Mouse (Mus musculus) heart, embryonic 11.5 days (tissue): Measurements from ENCODE around the gene Trim32. TPM values are rescaled to one million over a fixed set of nuclear protein-coding genes. Genes with fewer than 3 reads are reported as not detected.

Source experiments
- ATAC-seq: fragments of 200-750 bp; cut with Nextera tagmentation; replicated peaks from 2 replicates; pipeline ENCODE4 v1.8.0; 2017; ENCODE audit warnings: moderate library complexity; ENCODE audit not compliant: insufficient number of reproducible peaks, low FRiP score, low TSS enrichment
- H3K27ac ChIP-seq: fragments of 300-500 bp; sonication (generic); 2 replicates; pipeline ENCODE4 v1.5.1; 2014; ENCODE audit warnings: mild to moderate bottlenecking, low read depth, low read length
- H3K27me3 ChIP-seq: fragments of 300-500 bp; sonication (generic); 2 replicates; pipeline ENCODE4 v1.6.1; 2014; ENCODE audit warnings: mild to moderate bottlenecking, low read length, mixed read lengths; ENCODE audit not compliant: control insufficient read depth, insufficient read depth
- H3K36me3 ChIP-seq: fragments of 300-500 bp; sonication (generic); 2 replicates; pipeline ENCODE4 v1.6.1; 2014; ENCODE audit warnings: mild to moderate bottlenecking, low read length, moderate library complexity, mixed read lengths; ENCODE audit not compliant: control insufficient read depth, insufficient read depth
- H3K4me1 ChIP-seq: fragments of 300-500 bp; sonication (generic); 2 replicates; pipeline ENCODE4 v1.6.1; 2014; ENCODE audit warnings: low read length; ENCODE audit not compliant: control insufficient read depth, insufficient read depth
- H3K4me2 ChIP-seq: fragments of 300-500 bp; sonication (generic); 2 replicates; pipeline ENCODE4 v1.6.1; 2014; ENCODE audit warnings: mild to moderate bottlenecking, moderate library complexity
- H3K4me3 ChIP-seq: fragments of 300-500 bp; sonication (generic); 2 replicates; pipeline ENCODE4 v1.5.1; 2014; ENCODE audit warnings: low read depth, low read length
- H3K9ac ChIP-seq: fragments of 300-500 bp; sonication (generic); 2 replicates; pipeline ENCODE4 v1.6.1; 2014; ENCODE audit warnings: mild to moderate bottlenecking, low read depth, low read length, moderate library complexity
- H3K9me3 ChIP-seq: fragments of 300-500 bp; sonication (generic); replicated peaks from 2 replicates; pipeline ENCODE4 v1.6.1; 2016; ENCODE audit warnings: low read length; ENCODE audit not compliant: control insufficient read depth
- WGBS: fragments of 180-500 bp; shearing (Covaris S2); extraction: QIAGEN DNeasy Blood & Tissue Kit; methylation state at CpG from one replicate; pipeline ENCODE4 v1.1.7; 2014; ENCODE audit not compliant: insufficient replicate concordance; 5-methylcytosine and 5-hydroxymethylcytosine counted together
- polyA plus RNA-seq: library from polyadenylated mRNA; unstranded; fragments of >200 nt; fragmentation: Nextera tagmentation; extraction: Ambion mirVana; gene quantifications from 2 replicates; pipeline ENCODE4 v1.2.1, GENCODE M21; 2014

Gene Trim32
- polyA plus RNA-seq, 1 experiment from 2014 or later, result 35.7 TPM

DNA sequence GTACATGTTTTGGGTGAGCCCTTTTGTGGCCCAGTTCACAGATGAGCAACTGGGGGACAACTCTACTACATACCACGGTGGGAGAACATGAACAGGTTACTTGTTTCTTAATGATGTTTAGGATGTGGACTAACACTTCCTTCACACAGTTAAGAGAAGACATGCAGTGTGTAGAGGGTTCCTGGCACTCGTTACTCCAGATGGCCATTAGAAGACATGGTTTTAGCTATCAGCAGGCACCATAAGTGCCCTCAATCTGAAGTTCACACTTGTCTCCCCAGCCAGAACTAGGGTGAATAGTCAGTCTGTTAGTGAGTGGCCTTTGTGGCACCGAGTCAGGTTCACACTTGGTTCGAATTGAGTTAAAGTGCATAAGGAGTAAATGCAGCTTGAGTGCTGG is 3.3 kb downstream of the Trim32 start:
- Histone ChIP-seq H3K9ac (no peak overlapping the region), H3K4me2 (no peak overlapping the region), H3K4me1 (peaks cover 22% of the 10 kb centered on the region), H3K27me3 (no peaks in the 10 kb centered on the region), H3K27ac (no peak overlapping the region), H3K36me3 (peaks cover 1% of the 10 kb centered on the region), H3K4me3 (no peak overlapping the region), H3K9me3 (no peaks in the 10 kb centered on the region)
- ATAC-seq, result no peak
- WGBS, result 81% methylated on average over 4 of the region's 4 CpGs

DNA sequence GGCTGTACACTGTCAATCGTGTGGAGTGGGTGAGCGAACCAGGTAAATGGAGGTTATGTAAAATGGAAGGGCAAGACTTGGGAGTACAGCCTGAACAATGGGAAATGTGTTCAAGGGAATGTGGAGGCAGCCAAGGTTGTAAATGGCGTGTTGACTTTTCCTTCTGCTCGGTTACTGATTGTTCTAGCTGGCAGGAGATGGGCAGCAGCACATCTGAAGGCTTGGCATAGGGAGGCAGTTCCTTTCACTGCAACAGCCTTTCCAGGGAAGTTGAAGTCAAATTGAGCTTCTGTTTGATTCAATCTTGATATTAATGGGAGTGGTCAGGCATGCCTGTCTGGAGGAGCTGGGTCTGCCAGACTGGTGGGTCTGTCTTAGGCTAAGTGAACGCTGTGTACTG is 5.5 kb downstream of the Trim32 start:
- 78% methylated on average over 5 of the region's 5 CpGs for WGBS
- Histone ChIP-seq H3K4me2 (no peak overlapping the region), H3K9ac (no peak overlapping the region), H3K27me3 (no peaks in the 10 kb centered on the region), H3K4me1 (peaks cover 22% of the 10 kb centered on the region), H3K36me3 (peaks cover 19% of the 10 kb centered on the region), H3K9me3 (no peaks in the 10 kb centered on the region), H3K27ac (no peak overlapping the region), H3K4me3 (no peak overlapping the region)
- ATAC-seq, result no peak

DNA sequence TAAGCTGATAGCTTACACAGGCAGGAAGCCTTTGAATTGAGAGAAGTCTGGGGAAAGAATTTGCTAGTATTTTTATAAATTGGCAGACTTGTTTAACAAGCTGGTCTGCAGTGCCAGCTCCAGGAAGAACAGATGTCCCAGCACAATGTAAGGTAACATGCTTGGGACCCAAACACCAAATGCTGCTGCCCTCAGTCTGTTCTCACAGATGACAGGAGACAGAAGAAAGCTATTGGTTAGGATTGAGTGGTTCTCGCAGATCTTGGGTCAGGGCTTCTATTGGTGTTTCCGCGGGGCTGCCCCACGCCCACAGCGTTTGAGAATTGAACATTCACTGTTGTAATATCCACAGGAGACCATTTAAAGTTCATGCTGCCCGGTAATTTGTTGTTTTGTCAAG is 6.1 kb downstream of the Trim32 start:
- Histone ChIP-seq H3K4me3 (no peak overlapping the region), H3K9me3 (no peaks in the 10 kb centered on the region), H3K9ac (no peak overlapping the region), H3K27me3 (no peaks in the 10 kb centered on the region), H3K36me3 (peaks cover 24% of the 10 kb centered on the region), H3K4me1 (peaks cover 19% of the 10 kb centered on the region), H3K27ac (no peak overlapping the region), H3K4me2 (no peak overlapping the region)
- 87% methylated on average over 6 of the region's 6 CpGs for WGBS
- no peak for ATAC-seq

DNA sequence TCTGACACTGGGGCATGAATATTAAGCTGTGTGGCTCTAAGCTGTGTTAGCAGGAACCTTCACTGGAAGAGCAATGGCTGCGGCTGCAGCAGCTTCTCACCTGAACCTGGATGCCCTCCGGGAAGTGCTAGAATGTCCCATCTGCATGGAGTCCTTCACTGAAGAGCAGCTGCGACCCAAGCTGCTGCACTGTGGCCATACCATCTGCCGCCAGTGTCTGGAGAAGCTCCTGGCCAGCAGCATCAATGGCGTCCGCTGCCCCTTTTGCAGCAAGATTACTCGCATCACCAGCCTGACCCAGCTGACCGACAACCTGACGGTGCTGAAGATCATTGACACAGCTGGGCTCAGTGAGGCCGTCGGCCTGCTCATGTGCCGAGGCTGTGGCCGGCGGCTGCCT is 8.3 kb downstream of the Trim32 start:
- no peak overlapping the region for H3K27ac ChIP-seq
- H3K27me3 ChIP-seq, result no peaks in the 10 kb centered on the region
- H3K4me1 ChIP-seq, result 0 out of 2 replicates have a peak, but pooled peaks cover under 1% of the 10 kb centered on the region
- H3K9me3 ChIP-seq, result no peaks in the 10 kb centered on the region
- ATAC-seq, result no peak
- H3K9ac ChIP-seq, result no peak overlapping the region
- H3K4me2 ChIP-seq, result no peak overlapping the region
- 93% methylated on average over 14 of the region's 14 CpGs for whole genome bisulfite sequencing
- peaks cover 26% of the 10 kb centered on the region for H3K36me3 ChIP-seq
- H3K4me3 ChIP-seq, result no peak overlapping the region

DNA sequence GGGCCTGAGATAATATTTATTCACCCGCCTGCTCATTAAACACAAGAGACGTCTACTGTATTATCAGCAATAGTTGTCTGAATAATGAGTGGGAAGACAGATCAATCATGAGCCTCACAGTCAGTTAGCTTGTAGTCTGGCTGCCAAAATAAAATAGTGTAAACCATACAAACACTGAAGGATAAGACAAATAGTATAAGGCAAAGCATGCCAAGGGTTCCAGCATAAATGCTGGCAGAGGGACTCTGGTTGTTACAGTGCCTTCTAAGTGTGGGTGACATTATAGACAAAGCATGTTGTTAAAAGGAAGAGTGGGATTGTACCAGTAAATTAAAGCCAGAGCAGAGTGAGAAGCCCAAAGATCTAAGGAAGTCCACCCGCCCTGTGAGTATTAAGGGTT is 15.3 kb downstream of the Trim32 start:
- H3K27ac ChIP-seq, result no peak overlapping the region
- ATAC-seq, result no peak

DNA sequence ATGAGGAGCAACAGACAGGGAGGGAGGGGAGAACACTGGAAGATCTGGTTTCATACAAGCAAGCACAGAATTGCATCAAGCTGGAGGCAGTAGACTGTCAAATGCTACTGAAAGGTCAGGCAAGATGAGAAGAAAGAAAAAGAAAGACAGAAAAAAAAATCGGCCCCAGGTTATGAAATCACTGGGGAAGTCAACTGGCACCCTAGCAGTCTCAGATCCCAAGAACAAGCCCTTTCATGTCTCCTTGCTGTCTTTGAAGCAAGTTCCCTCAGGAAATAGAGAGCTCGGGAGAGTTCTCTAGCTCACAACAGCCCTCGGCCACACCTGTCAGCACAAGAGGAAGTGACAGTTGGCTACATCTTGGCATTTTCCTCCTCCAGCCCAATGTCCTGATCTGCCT is 33.4 kb downstream of the Trim32 start:
- ATAC-seq, result no peak
- no peak overlapping the region for H3K4me3 ChIP-seq
- no peak overlapping the region for H3K4me2 ChIP-seq
- no peaks in the 10 kb centered on the region for H3K4me1 ChIP-seq
- WGBS, result 75% methylated on average over 3 of the region's 3 CpGs
- no peaks in the 10 kb centered on the region for H3K9me3 ChIP-seq
- no peak overlapping the region for H3K27ac ChIP-seq
- no peaks in the 10 kb centered on the region for H3K36me3 ChIP-seq
- no peaks in the 10 kb centered on the region for H3K27me3 ChIP-seq
- H3K9ac ChIP-seq, result no peak overlapping the region

More for the DNA sequence above, 15.3 kb downstream of the Trim32 start:
- Histone ChIP-seq H3K9me3 (no peaks in the 10 kb centered on the region), H3K27me3 (no peaks in the 10 kb centered on the region), H3K36me3 (peaks cover 7% of the 10 kb centered on the region; the same call in 1 of the 2 replicates), H3K4me2 (no peak overlapping the region), H3K4me1 (no peaks in the 10 kb centered on the region), H3K9ac (no peak overlapping the region), H3K4me3 (no peak overlapping the region)
- WGBS, result 81% methylated on average over 3 of the region's 3 CpGs

DNA sequence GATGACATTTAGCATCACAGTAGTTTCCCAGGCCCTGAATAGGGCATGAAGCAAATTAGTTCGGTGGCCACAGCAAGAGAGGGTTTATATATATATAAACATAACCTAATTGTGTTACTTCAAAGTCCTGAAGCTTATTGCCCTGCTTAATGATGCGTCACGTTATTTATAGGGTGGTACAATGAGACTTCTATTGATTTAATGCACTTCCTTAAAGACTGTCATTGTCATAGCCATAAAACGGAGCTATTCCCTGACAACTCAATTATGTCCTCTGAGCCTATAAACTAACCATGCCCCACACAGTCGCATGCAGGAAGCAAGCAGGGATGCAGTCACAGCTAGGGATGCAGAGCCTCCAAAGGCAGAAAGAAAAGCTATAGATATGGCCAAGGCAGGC is 37.8 kb downstream of the Trim32 start:
- Histone ChIP-seq H3K4me3 (no peak overlapping the region), H3K27me3 (no peaks in the 10 kb centered on the region), H3K36me3 (no peaks in the 10 kb centered on the region), H3K9ac (no peak overlapping the region), H3K9me3 (no peaks in the 10 kb centered on the region), H3K27ac (no peak overlapping the region), H3K4me2 (no peak overlapping the region), H3K4me1 (no peaks in the 10 kb centered on the region)
- WGBS, result 76% methylated on average over 5 of the region's 5 CpGs
- no peak for ATAC-seq

DNA sequence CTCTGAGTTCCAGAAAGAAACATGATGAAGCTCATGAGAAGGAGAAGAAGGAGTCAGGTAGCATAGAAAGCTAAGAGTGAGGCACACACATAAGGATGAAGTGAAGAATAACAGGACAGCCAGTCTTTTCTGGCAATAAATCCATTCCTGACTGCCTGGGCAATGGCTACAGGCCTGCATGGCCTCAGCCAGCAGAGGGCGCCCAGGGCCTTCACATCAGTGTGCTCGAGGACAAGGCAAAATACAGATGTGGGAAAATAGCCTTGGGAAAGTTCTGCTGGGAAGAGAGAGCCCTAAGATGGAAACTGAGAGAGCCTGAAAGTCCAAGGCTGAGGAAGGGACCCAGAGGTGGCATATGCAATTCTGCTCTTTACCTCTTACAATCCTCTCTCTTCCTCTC is 49.9 kb downstream of the Trim32 start:
- H3K9ac ChIP-seq, result no peak overlapping the region
- 0 out of 2 replicates have a peak, but pooled peaks cover 4% of the 10 kb centered on the region for H3K4me1 ChIP-seq
- no peaks in the 10 kb centered on the region for H3K36me3 ChIP-seq
- H3K9me3 ChIP-seq, result no peaks in the 10 kb centered on the region
- no peak; the same call in 1 of the 2 replicates for ATAC-seq
- H3K4me2 ChIP-seq, result no peak overlapping the region
- H3K27ac ChIP-seq, result no peak overlapping the region
- H3K4me3 ChIP-seq, result no peak overlapping the region
- WGBS, result 0% methylated on average over 2 of the region's 2 CpGs
- no peaks in the 10 kb centered on the region for H3K27me3 ChIP-seq

DNA sequence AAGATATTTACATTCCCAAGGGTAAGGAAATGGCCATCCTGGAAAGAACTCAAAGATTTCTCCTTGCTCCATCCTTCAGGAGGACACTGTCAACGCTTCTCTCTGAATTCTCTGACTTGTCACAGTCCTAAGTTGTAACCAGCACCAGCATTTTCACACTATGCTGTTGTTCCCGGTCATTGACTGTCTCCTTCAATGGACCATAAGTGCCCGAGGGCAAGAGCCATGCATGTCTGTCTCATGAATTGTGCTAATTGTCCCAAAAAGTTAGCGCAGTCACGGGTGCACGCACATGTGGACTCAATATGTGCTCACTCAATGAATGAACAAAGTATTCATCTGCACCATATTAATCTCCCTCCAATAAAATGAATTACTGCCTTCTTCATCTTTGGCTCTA is 58.4 kb downstream of the Trim32 start:
- Histone ChIP-seq H3K9me3 (no peaks in the 10 kb centered on the region), H3K9ac (no peak overlapping the region), H3K27me3 (no peaks in the 10 kb centered on the region), H3K4me3 (no peak overlapping the region), H3K36me3 (no peaks in the 10 kb centered on the region), H3K4me2 (no peak overlapping the region), H3K27ac (no peak overlapping the region), H3K4me1 (no peaks in the 10 kb centered on the region)
- WGBS, result 75% methylated on average over 6 of the region's 6 CpGs
- ATAC-seq, result no peak
